Mouse (Mus musculus): Measurements from ENCODE around the gene Prickle1. TPM values are rescaled to one million over a fixed set of nuclear protein-coding genes. Genes with fewer than 3 reads are reported as not detected.

Prickle1 gene
- polyA plus RNA-seq (2012), result not detected in 2 replicates

DNA sequence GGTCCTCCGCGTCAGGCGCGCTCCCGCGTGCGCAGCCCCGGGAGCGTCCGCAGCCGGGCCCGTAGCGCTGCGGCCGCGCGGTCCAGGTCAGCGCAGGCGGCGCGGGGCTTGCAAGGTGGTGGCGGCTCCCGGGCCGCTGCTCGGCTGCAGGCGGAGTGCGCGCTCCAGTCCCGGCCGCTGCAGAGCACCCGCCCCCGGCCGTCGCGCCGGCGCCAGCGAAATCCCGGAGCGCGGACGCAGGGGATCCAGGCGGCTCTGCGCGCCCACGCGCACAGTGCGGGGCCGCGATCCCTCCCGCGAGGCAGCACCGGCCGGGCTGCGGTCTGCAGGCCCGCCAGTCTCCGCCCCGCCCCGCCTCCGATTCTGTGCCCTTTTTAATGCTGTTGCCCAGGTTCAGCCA is at the start of gene Prickle1:
Gene Prickle1, minus strand, starts transcription at position 146 of the 400 bp plus-strand sequence.
- no peak for TF ChIP-seq GATA1 (IDR thresholded peaks at IDR 0.05; ENCODE audit: low read length)

DNA sequence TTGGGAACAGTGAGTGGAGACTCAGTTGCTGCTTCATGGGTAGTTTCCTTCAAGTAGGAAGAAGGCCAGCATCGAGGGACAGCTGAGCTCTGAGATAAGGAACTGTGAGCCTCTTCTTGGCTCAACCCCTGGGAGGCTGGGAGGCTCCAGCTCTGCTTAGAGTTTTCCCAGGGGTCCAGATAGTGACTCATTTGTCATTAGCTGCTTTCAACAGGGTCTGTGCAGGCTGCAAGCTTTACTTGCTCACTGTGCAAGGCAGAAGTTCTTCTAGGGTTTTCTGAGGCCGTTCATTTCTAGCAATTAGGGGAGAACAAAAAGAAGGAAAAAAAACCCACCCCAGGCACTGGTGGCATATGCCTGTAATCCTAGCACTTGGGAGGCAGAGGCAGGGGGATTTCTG is 44.5 kb upstream of the Prickle1 start:
- TF ChIP-seq GATA1 (IDR thresholded peaks at IDR 0.05; ENCODE audit: low read length), result no peak

GRCm38 (mm10) chr15:93636976-93637375 is 41.3 kb upstream of the Prickle1 start:
- no peak for TF ChIP-seq GATA1 (IDR thresholded peaks at IDR 0.05; ENCODE audit: low read length)

- no peak for TF ChIP-seq GATA1 (IDR thresholded peaks at IDR 0.05; ENCODE audit: low read length)
Observed at GRCm38 (mm10) chr15:93635603-93636002, 39.9 kb upstream of the Prickle1 start.

DNA sequence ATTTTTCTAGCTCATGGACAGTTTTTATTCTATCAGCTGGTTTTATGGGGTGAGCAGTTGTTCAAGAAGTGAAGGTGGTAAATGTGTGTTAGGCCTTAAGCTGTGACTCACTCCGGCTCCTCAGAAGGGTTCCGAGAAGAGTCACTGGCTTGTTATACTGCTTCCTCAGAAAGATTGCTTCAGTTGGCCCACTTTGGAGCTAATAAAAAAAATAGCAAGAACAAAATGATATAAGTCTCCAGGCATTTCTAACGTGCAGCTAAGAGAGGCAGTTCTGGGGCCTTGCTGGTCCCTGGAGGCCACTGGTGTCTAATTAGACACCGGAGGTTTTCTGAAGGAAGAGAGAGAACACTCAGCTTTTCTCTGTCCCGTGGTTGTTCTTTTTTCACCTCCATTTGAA is 38.8 kb upstream of the Prickle1 start:
- TF ChIP-seq GATA1 (IDR thresholded peaks at IDR 0.05; ENCODE audit: low read length), result no peak

GRCm38 (mm10) chr15:93630001-93630541 is 34.4 kb upstream of the Prickle1 start:
- TF ChIP-seq GATA1 (IDR thresholded peaks at IDR 0.05; ENCODE audit: low read length), result no peak

DNA sequence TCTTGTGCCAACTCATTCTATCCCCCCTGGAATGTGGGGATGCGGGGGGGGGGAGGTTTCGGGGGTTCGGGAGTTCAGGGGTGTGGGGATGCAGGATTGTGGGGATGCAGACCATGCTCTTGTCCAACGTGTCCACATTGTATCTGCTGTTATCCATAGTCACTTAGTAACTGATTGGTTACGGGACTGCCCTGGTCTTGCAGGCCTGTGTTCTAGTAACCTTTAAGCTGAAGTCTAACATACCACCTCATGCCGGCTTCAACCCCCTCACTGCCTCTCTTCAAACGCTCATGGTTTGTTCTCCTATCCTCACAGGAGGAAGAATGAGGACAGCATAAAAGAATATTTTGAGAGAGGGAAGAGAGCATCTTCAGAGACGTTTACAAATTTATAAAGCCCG is 33.5 kb upstream of the Prickle1 start:
- no peak for TF ChIP-seq GATA1 (IDR thresholded peaks at IDR 0.05; ENCODE audit: low read length)

DNA sequence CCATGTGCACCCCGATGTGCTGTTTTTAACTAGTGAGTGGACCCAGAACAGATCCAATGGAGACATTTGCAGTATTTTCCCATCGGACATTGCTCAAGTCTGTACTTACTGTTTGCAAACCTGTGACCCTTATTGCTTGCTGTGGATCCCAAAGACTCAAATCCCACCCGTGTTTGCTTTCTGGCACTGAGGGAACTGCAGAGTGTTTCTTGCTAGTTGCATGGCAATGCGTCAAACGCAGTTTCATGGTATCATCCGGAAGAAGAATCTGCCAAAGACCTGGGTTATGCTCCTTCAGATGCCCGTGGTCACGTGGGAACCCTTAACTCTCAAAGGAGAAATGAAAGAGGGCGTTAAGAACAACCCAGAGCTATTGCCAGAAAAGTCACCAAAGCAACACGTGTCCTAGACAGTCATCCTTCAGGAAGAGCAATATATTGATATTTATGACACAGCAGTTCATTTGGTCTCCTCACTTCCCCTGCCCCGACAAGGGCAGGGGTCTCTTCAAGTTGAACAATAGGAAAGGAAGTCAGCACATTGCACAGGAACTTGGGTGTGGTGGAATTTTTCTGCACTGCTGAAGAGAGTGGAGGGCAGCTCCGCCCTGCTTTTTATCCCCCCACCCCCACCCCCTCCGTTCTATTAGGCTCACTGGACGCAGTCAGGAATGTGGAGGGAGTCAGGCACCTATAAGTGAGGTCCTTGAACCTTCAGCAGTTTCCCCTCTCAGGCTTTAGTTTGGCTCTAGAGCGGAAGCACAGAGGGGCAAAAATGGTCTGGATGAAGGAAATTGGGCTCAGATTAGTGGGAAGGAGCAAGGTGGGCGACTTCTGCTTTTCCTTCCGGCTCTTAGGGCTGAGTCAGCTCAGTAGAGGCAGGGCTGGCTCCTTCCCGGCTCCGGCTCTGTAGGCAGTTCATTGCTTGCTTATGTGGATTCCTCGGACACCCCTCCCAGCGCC is 32.4 kb upstream of the Prickle1 start:
- TF ChIP-seq GATA1 (IDR thresholded peaks at IDR 0.05; ENCODE audit: low read length), result no peak

DNA sequence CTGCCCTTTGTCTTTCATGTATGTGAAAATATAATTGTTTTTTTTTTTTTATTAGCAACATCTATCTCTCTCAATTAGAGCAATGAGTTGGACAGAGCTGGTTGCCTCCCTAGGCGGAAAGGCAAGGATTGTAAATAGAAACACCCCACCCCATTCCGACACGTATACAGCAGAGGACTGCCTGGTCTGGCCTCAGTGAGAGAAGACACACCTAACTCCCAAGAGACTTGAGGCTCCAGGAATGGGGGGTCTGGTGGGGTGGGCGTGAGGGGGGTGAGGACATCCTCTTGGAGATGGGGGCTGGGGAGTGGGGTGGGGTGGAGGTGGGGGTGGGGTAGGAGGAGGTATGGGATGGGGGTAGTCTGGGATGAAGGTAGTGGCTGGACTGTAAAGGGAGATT is 23.9 kb upstream of the Prickle1 start:
- no peak for TF ChIP-seq GATA1 (IDR thresholded peaks at IDR 0.05; ENCODE audit: low read length)

- TF ChIP-seq GATA1 (IDR thresholded peaks at IDR 0.05; ENCODE audit: low read length), result no peak
Observed at GRCm38 (mm10) chr15:93618442-93619150, 22.9 kb upstream of the Prickle1 start.

- TF ChIP-seq GATA1 (IDR thresholded peaks at IDR 0.05; ENCODE audit: low read length), result no peak
Observed at GRCm38 (mm10) chr15:93616277-93616676, 20.6 kb upstream of the Prickle1 start.

DNA sequence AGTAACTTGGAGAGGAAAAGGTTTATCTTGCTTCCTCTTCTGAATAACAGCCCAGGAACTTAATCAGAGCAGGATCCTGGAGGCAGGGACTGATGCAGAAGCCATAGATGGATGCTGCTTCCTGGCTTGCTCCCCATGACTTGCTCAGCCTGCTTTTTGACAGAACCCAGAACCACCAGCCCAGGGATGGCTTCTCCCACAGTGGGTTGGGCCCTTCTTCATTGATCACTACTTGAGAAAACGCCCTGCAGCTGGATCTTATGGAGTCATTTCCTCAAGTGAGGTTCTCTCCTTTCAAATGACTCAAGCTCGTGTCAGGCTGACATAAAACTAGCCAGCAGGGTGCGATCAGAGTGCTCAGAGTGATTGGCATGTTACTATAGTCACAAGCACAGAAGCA is 19.3 kb upstream of the Prickle1 start:
- TF ChIP-seq GATA1 (IDR thresholded peaks at IDR 0.05; ENCODE audit: low read length), result no peak

DNA sequence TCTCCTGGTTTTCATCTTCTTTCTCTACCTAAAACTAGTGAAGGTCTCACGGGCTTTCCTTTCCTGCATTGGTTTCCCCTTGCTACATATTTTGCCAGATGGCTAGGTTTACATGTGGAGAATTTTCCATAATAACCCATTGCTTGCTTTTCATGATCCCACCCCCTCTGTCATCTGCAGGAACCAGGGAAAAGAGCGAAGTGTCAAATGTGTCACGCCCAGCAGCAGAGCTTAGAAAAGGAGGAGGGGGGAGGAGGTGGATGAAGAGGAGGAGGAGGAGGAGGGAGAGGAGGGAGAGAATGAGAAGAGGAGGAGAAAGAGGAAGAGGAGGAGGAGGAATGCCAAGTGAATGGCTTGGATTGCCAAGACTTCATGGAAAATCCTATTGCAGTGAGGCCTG is 17.9 kb upstream of the Prickle1 start:
- no peak for TF ChIP-seq GATA1 (IDR thresholded peaks at IDR 0.05; ENCODE audit: low read length)

GRCm38 (mm10) chr15:93611536-93612300 is 16.0 kb upstream of the Prickle1 start:
- no peak for TF ChIP-seq GATA1 (IDR thresholded peaks at IDR 0.05; ENCODE audit: low read length)

DNA sequence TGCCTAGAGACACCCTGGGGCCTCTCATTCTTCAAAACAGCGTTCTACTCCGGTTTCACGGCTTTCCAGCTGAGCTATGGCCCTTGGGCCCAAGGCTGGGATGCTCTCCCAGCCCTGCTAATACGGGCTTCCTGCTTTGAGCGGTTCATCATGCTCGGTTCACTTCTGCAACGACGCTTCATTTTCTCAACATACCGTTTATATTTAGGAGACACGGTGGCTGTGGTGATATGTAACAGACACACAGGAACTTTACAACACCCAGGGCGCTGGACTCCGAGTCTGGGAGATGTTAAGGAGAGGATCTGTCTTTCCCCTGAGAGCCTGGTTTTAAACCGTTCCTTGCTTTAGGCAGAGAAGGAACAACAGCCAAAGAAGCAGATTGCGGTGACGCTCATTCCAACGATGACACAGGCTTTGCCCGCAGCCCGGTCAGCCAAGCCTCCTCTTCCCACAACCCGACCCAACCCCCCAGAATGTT is 15.1 kb upstream of the Prickle1 start:
- no peak for TF ChIP-seq GATA1 (IDR thresholded peaks at IDR 0.05; ENCODE audit: low read length)

All from G1E-ER4 (cell line).